Comparison of ENCODE assay signal across 8 mouse cellular contexts in the genomic region with DNA sequence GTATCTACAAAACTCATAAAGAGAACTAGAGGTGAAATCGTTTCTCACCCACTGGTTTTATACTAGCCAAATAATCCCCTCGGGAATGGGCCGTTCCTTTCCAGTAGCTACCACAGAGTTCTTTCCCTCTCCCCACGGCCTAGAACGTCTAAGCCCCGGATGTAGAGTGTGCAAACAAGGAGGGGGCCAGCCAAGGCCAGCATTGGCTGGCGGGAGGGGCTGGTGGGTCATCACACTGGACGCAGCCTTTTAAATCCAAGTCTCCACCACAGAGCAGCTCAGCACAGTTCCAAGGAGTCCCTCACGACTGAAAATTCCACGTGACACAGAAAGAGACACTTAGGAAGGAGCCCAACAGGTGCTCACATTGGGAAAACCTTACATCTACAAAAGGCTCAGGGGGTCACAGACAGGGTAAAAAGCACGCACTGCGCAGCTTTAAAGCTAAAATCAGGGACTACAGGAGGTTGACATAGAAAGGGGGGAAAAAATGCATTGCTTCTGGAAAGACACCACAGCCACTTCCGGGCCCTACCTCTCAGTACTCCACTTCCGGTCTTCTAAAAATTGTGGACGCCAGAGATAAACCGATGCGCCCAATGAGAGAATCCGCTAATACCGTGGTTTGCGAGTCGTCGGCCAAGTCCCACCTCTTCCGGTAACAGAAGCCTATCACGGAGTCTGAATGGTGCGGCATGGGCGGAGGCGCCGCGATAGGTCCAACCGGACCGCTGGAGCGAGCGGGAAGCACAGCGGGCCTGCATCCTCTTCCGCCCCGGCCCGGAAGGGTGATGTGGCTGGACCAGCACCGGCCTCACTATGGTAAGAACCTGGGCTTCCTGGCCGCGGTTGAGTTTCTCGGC. TPM values are rescaled to one million over a fixed set of nuclear protein-coding genes. Genes with fewer than 3 reads are reported as not detected.
DNase-seq lines count a peak whose midpoint lies in the region; ATAC-seq and TF ChIP-seq lines count a peak whose summit lies in the region.

Gene Tmem167 (plus strand): TSS at position 162 of the 863 bp plus-strand sequence.
Gene Xrcc4 (minus strand): TSS at position 647 of the 863 bp plus-strand sequence.

- no peaks in the 10 kb centered on the region for H3K9me3 ChIP-seq in G1E (replicated peaks)
- no peaks in the 10 kb centered on the region for H3K9me3 ChIP-seq in forebrain, embryonic 16.5 days (ENCODE audit: control insufficient read depth, low read length)
- no peaks in the 10 kb centered on the region for H3K9me3 ChIP-seq in lung, embryonic 14.5 days (ENCODE audit: low read depth, low read length)

- peak; percentile 80 for DNase-seq in G1E (ENCODE audit: low spot score)
- DNase-seq in cerebellum, adult 18-20 months = peak; percentile 97 to 99
- peak; percentile 95 to 96 for DNase-seq in heart, postnatal 36 days
- DNase-seq in layer of hippocampus, adult 2 months (ENCODE audit: low spot score in 2 of 2) = peak; percentile 97 to 99
- peak; percentile 98 for DNase-seq in lung, embryonic 14.5 days
- DNase-seq in thymus, adult 2 months = peak; percentile 90

- H3K27me3 ChIP-seq in G1E (ENCODE audit: insufficient read depth, low read length) = no peaks in the 10 kb centered on the region
- no peaks in the 10 kb centered on the region for H3K27me3 ChIP-seq in forebrain, embryonic 16.5 days (replicated peaks; ENCODE audit: control insufficient read depth, insufficient read depth, low read length)
- H3K27me3 ChIP-seq in lung, embryonic 14.5 days (ENCODE audit: insufficient read depth, low read length) = no peaks in the 10 kb centered on the region
- no peaks in the 10 kb centered on the region for H3K27me3 ChIP-seq in thymus, adult 2 months (ENCODE audit: control insufficient read depth, insufficient read depth, low read length)

- 3% methylated on average over 41 of the region's 41 CpGs for whole genome bisulfite sequencing in forebrain, embryonic 16.5 days
- 2% methylated on average over 41 of the region's 41 CpGs for WGBS in lung, embryonic 14.5 days
- under 1% methylated on average over 41 of the region's 41 CpGs for WGBS in olfactory bulb, adult 2 months
- 2% methylated on average over 41 of the region's 41 CpGs for WGBS in thymus, adult 2 months

- intact Hi-C loops in heart, postnatal 36 days (cut with DNase I) = loop anchor here (5.0 kb wide), 3 partner anchors 347 to 798 kb away; partner anchors contain the start of gene Vcan

- H3K9ac ChIP-seq in forebrain, embryonic 16.5 days (replicated peaks; ENCODE audit: low read depth, low read length) = peak within 1 kb of the TSS; percentile 93
- H3K9ac ChIP-seq in lung, embryonic 14.5 days = peak within 1 kb of the TSS; percentile 87

- ATAC-seq in G1E (ENCODE audit: extremely low read depth, insufficient number of reproducible peaks, low FRiP score, poor library complexity, severe bottlenecking) = peak; percentile 97
- peak; percentile 100 for ATAC-seq in forebrain, embryonic 16.5 days
- ATAC-seq in lung, embryonic 14.5 days (ENCODE audit: insufficient read depth) = peak; percentile 100

- TF ChIP-seq CTCF in G1E (IDR thresholded peaks at IDR 0.05; ENCODE audit: low read depth, low read length) = no peak
- no peak for TF ChIP-seq CTCF in layer of hippocampus, adult 2 months (conservative IDR thresholded peaks at IDR 0.05)
- no peak for TF ChIP-seq CTCF in lung, embryonic 14.5 days (IDR thresholded peaks at IDR 0.05; ENCODE audit: low read depth)
- no peak for TF ChIP-seq CTCF in olfactory bulb, adult 2 months (IDR thresholded peaks at IDR 0.05; ENCODE audit: insufficient read depth, low read depth, low read length)
- TF ChIP-seq CTCF in thymus, adult 2 months (IDR thresholded peaks at IDR 0.05; ENCODE audit: borderline replicate concordance, control insufficient read depth, extremely low read depth, insufficient read depth, low read length, poor library complexity) = no peak

- peak within 1 kb of the TSS; percentile 85 for H3K27ac ChIP-seq in forebrain, embryonic 16.5 days (ENCODE audit: low read length)
- peak within 1 kb of the TSS; percentile 91 for H3K27ac ChIP-seq in layer of hippocampus, adult 2 months
- H3K27ac ChIP-seq in lung, embryonic 14.5 days (ENCODE audit: low read depth) = peak within 1 kb of the TSS; percentile 86
- peak within 1 kb of the TSS; percentile 59 for H3K27ac ChIP-seq in olfactory bulb, adult 2 months (ENCODE audit: insufficient read depth, low read depth, low read length)
- H3K27ac ChIP-seq in thymus, adult 2 months (ENCODE audit: control insufficient read depth, insufficient read depth, low read length) = peak within 1 kb of the TSS; percentile 53

- H3K4me2 ChIP-seq in forebrain, embryonic 16.5 days (ENCODE audit: low read length) = peak within 1 kb of the TSS; percentile 100
- H3K4me2 ChIP-seq in lung, embryonic 14.5 days = peak within 1 kb of the TSS; percentile 89

- peaks cover 3% of the 10 kb centered on the region; the same call in 1 of the 2 replicates for H3K4me1 ChIP-seq in G1E (ENCODE audit: insufficient read depth, low read depth, low read length)
- H3K4me1 ChIP-seq in forebrain, embryonic 16.5 days (replicated peaks; ENCODE audit: control insufficient read depth, insufficient read depth, low read length) = peaks cover 6% of the 10 kb centered on the region
- no peaks in the 10 kb centered on the region for H3K4me1 ChIP-seq in lung, embryonic 14.5 days (ENCODE audit: insufficient read depth)
- no peaks in the 10 kb centered on the region for H3K4me1 ChIP-seq in olfactory bulb, adult 2 months (ENCODE audit: control insufficient read depth, insufficient read depth, low read length)
- H3K4me1 ChIP-seq in thymus, adult 2 months (replicated peaks; ENCODE audit: control insufficient read depth, insufficient read depth, low read length) = peaks cover 3% of the 10 kb centered on the region

- peak; percentile 60 for TF ChIP-seq POLR2A in olfactory bulb, adult 2 months (IDR thresholded peaks at IDR 0.05; ENCODE audit: insufficient read depth, low read depth, low read length)
- 0 out of 2 replicates have a peak, but pooled peaks have one; percentile 57 for TF ChIP-seq POLR2A in thymus, adult 2 months (IDR thresholded peaks at IDR 0.05; ENCODE audit: control insufficient read depth, extremely low read depth, insufficient read depth, low read length, poor library complexity)

- H3K36me3 ChIP-seq in G1E (replicated peaks) = peaks cover 11% of the 10 kb centered on the region
- H3K36me3 ChIP-seq in forebrain, embryonic 16.5 days (ENCODE audit: control insufficient read depth, insufficient read depth) = no peaks in the 10 kb centered on the region
- H3K36me3 ChIP-seq in lung, embryonic 14.5 days (ENCODE audit: insufficient read depth) = no peaks in the 10 kb centered on the region
- no peaks in the 10 kb centered on the region for H3K36me3 ChIP-seq in thymus, adult 2 months (ENCODE audit: control insufficient read depth, insufficient read depth, low read length)

- peak within 1 kb of the TSS; percentile 82 for H3K4me3 ChIP-seq in G1E (ENCODE audit: low read depth, low read length)
- peak within 1 kb of the TSS; percentile 91 for H3K4me3 ChIP-seq in forebrain, embryonic 16.5 days (replicated peaks; ENCODE audit: low read length)
- peak within 1 kb of the TSS; percentile 97 for H3K4me3 ChIP-seq in layer of hippocampus, adult 2 months
- peak within 1 kb of the TSS; percentile 77 for H3K4me3 ChIP-seq in lung, embryonic 14.5 days (ENCODE audit: low read depth, low read length)
- peak within 1 kb of the TSS; percentile 80 for H3K4me3 ChIP-seq in olfactory bulb, adult 2 months (ENCODE audit: insufficient read depth, low read depth, low read length)
- H3K4me3 ChIP-seq in thymus, adult 2 months (ENCODE audit: control insufficient read depth, insufficient read depth, low read length) = peak within 1 kb of the TSS; percentile 87

RNA-seq across cellular contexts. Expression of gene Tmem167, which starts in this region (rescaled TPM):
- total RNA-seq in G1E (2014; fragmentation: Nextera tagmentation) = 20.0 and 25.1 TPM in 2 replicates
- 31.2 and 33.0 TPM in 2 replicates for total RNA-seq in G1E (2017)
- 1.0 and 4.8 TPM in 2 replicates for polyA plus RNA-seq in G1E (2012)
- polyA plus RNA-seq in forebrain, embryonic 16.5 days (2015; fragmentation: Nextera tagmentation; extraction: Ambion mirVana) = 48.2 and 50.8 TPM in 2 replicates
- total RNA-seq in heart, postnatal 36 days (2021) = 1 to 10 TPM; 5.0 to 6.9 TPM
- total RNA-seq in layer of hippocampus, adult 2 months (2021) = 10 to 100 TPM; 22.8 to 23.0 TPM
- 75.1 and 77.4 TPM in 2 replicates for polyA plus RNA-seq in lung, embryonic 14.5 days (2014; fragmentation: Nextera tagmentation; extraction: Ambion mirVana)
- not detected in 2 replicates for polyA plus RNA-seq in olfactory bulb, adult 2 months (2012; ENCODE audit: insufficient read depth, insufficient read length, low replicate concordance, missing spikeins)
- 4.1 and 5.0 TPM in 2 replicates for polyA plus RNA-seq in thymus, adult 2 months (2012; rRNA removed)

RNA-seq across cellular contexts. Expression of gene Xrcc4, which starts in this region (rescaled TPM):
- total RNA-seq in G1E (2014; fragmentation: Nextera tagmentation) (16.8 and 17.8 TPM in 2 replicates), G1E (2017) (21.0 and 23.9 TPM in 2 replicates)
- polyA plus RNA-seq in G1E (2012) = 0.41 and 0.66 TPM in 2 replicates
- 15.5 and 16.0 TPM in 2 replicates for polyA plus RNA-seq in forebrain, embryonic 16.5 days (2015; fragmentation: Nextera tagmentation; extraction: Ambion mirVana)
- total RNA-seq in heart, postnatal 36 days (2021) = 10 to 100 TPM; 10.1 to 16.0 TPM
- total RNA-seq in layer of hippocampus, adult 2 months (2021) = 10 to 100 TPM; 13.2 to 17.1 TPM
- polyA plus RNA-seq in lung, embryonic 14.5 days (2014; fragmentation: Nextera tagmentation; extraction: Ambion mirVana) = 10.5 and 11.2 TPM in 2 replicates
- not detected in 2 replicates for polyA plus RNA-seq in olfactory bulb, adult 2 months (2012; ENCODE audit: insufficient read depth, insufficient read length, low replicate concordance, missing spikeins)
- 1.6 and 1.9 TPM in 2 replicates for polyA plus RNA-seq in thymus, adult 2 months (2012; rRNA removed)

Comparison
In these comparisons a context has a peak if more than half of its experiments do, and no peak if none do; other contexts are left out.
1. Peak in every context shown above with its lines: DNase-seq, ATAC-seq, H3K4me3 ChIP-seq and H3K27ac ChIP-seq.